Mouse (Mus musculus) duodenum, adult 2 months (tissue): ENCODE results near the gene Med7. TPM values are rescaled to one million over a fixed set of nuclear protein-coding genes. Genes with fewer than 3 reads are reported as not detected.

Experiments used
- polyA plus RNA-seq: library from polyadenylated mRNA; depleted of rRNA; stranded (reverse); fragments of >200 nt; gene quantifications from 2 replicates; pipeline ENCODE4 v1.2.3, GENCODE M21; 2012; ENCODE audit warnings: low replicate concordance; rRNA removed

The Med7 gene
- 14.4 and 15.5 TPM in 2 replicates for polyA plus RNA-seq

GRCm38 (mm10) chr11:46436760-46437458 is at the start of gene Med7:
Gene Med7, plus strand, starts transcription at chr11:46436925.

GRCm38 (mm10) chr11:46389336-46390117 is 47.2 kb upstream of the Med7 start, which contains the start of gene Itk:
Gene Itk, minus strand, starts transcription at chr11:46389515.

GRCm38 (mm10) chr11:46396167-46396859 is 40.4 kb upstream of the Med7 start, which contains the start of gene Fam71b:
Gene Fam71b, plus strand, starts transcription at chr11:46396559.

GRCm38 (mm10) chr11:46454453-46455045 is 17.8 kb downstream of the Med7 start, which contains the start of gene Havcr2:
Gene Havcr2, plus strand, starts transcription at chr11:46454935.

Other genes starting within 250 kb of the Med7 start
- not detected in 2 replicates for gene Fndc9, start 201.4 kb upstream of the Med7 start, polyA plus RNA-seq
- 1.5 and 2.4 TPM in 2 replicates for gene Cyfip2, start 124.1 kb upstream of the Med7 start, polyA plus RNA-seq
- gene Itk, start 47.4 kb upstream of the Med7 start, polyA plus RNA-seq, result 0.25 and 0.52 TPM in 2 replicates
- gene Fam71b, start 40.4 kb upstream of the Med7 start, polyA plus RNA-seq, result 0.04 and 0.13 TPM in 2 replicates
- 0.13 and 0.21 TPM in 2 replicates for gene Havcr2, start 18.0 kb downstream of the Med7 start, polyA plus RNA-seq
- gene Gm12169, start 87.3 kb downstream of the Med7 start, polyA plus RNA-seq, result not detected in 2 replicates
- not detected in 2 replicates for gene BC053393, start 134.6 kb downstream of the Med7 start, polyA plus RNA-seq
- gene Dppa1, start 192.3 kb downstream of the Med7 start, polyA plus RNA-seq, result not detected in 2 replicates